Mouse (Mus musculus) CH12F3 (cell line): Measurements from ENCODE around the gene Ufc1.
"Not testable (repeated sequence)": the region's sequence is repeated elsewhere in the genome, so short reads cannot be mapped to it uniquely, and the experiment has no call there.

Experiments used
- in situ Hi-C: fragments of 300-500 bp; cut with MboI; formaldehyde crosslinking; loops from 2 replicates; pipeline ENCODE4 v1.14.3; 2020; ENCODE audit warnings: low sequenced_read_pairs

The Ufc1 gene

DNA sequence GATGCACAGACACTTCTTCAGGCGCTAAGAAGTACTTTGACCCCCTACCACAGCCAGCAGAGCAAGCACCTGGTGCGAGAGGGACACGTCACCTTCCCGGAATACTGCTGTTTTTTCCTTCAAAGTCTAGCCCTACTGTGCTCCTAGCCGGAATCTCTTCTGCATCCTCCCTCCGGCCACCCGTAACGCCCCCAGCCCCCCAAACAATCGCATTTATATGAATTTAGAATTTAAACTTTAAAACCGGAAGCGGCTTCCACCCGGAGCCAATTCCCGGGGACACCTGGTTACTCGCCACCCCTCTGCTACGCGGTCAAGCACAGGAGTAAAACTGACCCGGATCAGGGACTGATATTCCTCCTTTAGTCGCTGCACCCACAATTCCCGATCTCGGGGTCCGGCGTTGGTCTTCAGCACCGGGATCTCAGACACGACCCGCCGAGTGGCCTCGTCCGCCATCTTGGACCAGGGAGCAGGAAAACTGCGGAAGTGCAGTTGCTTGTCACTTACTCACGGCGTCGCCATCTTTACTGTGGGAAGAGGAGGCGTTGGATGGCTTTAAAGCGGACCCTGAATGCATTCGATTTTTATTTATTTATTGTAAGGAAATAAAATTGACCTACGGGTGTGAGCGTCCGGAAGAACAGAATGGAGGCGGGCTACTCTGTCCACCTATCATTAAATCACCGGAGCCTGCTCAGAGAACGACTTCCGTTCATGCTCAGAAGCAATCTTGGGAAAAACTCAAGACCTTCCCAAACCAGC, at the start of gene Ufc1:
Gene Ufc1, minus strand, starts transcription at position 727 of the 765 bp plus-strand sequence.
- in situ Hi-C loops, result no loop called here

- in situ Hi-C loops, result no loop called here
Measured at GRCm38 (mm10) chr1:171343922-171344677, 49.3 kb upstream of the Ufc1 start.

- in situ Hi-C loops, result no loop called here
Measured at GRCm38 (mm10) chr1:171342262-171343207, 47.7 kb upstream of the Ufc1 start.

DNA sequence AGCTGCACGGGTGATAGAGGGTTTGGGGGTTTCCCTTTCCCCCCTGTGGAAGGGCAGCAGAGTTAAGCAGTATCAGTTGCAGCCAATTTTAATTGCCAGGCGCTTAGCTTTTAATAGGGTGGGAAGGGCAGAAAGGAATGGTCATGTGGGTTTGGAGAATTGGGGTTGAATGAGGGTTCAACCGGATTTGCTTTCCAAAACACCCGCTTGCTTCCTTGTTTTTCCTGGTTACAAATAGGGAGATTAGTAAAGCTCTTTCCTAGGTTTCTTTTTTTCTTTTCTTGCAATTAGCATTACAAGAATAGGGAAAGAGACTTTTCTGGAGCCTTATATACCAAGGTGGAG, 35.4 kb upstream of the Ufc1 start:
- in situ Hi-C loops, result no loop called here

DNA sequence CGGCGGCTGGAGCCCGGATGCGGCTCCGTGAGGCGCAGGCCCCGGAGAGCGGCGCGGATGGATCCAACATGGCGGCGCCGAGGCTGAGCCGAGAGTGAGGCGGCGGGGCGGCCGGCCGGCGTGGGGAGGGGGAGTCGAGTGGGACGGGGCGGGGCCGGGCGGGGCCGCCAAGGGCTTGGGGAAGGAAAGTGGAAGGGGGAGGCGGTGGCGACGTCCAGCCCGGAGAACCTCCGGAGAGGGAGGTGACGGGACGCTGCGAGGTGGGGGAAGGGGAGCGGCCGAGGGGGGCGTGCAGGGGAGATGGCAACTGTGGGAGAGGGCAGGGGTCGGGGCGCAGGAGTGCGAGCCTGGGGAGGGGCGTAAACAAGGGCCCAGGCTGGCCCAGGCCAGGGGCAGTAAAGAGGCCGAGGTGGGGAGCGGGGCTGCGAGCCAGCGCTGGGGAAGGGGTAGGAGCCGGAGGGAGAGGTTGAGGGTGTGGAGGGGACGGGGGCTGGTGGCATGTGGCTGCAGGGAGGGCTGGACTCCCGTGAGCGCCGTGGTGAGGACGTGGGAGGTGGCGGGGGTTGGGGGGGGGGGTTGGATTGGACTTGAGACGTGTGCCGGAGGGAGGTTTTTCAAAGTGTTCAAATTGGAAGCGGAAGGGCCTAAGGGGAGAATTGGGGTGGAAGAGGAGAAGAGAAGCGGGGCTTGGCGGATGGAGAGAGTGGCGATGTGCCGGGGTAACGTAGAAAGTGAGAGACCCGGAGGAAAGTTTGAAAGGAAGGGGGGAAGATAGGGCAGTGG, 34.8 kb upstream of the Ufc1 start:
- in situ Hi-C loops, result no loop called here

- in situ Hi-C loops, result no loop called here
Measured at GRCm38 (mm10) chr1:171328839-171329432, 34.1 kb upstream of the Ufc1 start, which contains the start of gene Dedd. Gene Dedd (plus strand): TSS chr1:171329145.

GRCm38 (mm10) chr1:171328244-171328643, 33.4 kb upstream of the Ufc1 start:
- in situ Hi-C loops, result no loop called here

DNA sequence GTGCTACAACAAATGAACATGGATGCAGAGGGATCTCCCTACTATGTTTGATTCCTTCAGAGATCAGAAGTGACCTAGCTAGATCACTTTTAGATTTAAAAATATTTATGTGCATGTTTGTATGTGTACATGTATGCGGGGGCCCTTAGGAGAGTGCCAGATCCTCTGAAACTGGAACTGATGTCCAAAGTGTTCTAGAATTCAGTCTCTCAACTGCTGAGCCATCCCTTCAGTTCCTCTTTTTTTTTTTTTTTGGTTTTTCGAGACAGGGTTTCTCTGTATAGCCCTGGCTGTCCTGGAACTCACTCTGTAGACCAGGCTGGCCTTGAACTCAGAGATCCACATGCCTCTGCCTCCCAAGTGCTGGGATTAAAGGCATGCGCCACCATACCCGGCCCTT, 31.8 kb upstream of the Ufc1 start:
- in situ Hi-C loops, result not testable (repeated sequence)

GRCm38 (mm10) chr1:171325571-171325970, 30.7 kb upstream of the Ufc1 start:
- in situ Hi-C loops, result no loop called here

DNA sequence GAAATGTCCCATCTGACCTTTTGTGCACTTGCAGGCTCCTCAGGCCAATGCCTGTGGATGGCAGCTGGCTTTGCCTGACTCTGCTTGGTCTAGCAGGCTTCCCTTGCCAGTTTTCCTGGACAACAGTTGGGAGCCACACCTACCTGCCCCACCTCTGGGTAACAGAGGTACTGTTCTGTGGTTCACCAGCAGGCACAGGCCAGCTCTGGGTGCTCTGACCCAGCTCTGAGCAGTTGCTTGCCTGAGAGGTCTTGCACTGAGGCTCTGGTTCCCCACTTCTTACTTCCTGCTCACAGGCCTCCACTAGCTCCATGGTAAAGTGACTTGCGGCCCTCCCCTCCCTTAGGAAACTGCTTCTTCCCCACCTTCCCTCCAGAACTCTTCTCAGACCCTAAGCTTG, 27.2 kb upstream of the Ufc1 start:
- in situ Hi-C loops, result no loop called here

GRCm38 (mm10) chr1:171321415-171321814, 26.6 kb upstream of the Ufc1 start:
- in situ Hi-C loops, result no loop called here

DNA sequence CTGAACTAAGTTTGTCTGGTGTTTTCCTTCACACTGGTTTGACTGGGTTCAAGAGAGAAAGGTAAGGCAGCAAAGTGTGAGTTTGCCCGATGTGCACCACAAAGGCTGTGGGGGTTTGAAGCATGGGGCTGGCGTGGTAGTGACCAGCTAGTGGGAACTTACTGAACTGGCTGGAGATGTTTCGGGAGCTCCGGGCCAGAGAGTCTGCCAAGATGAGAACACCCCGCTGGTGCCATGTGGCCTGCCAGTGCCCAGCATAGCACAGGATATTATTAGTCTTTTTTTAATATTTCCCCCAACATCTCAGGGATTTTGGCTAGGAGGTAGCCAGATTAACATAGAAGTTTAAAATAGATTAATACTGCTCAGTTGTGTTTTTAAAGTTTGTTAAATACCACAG, 25.3 kb upstream of the Ufc1 start:
- in situ Hi-C loops, result no loop called here

GRCm38 (mm10) chr1:171319748-171320147, 24.9 kb upstream of the Ufc1 start:
- in situ Hi-C loops, result no loop called here

DNA sequence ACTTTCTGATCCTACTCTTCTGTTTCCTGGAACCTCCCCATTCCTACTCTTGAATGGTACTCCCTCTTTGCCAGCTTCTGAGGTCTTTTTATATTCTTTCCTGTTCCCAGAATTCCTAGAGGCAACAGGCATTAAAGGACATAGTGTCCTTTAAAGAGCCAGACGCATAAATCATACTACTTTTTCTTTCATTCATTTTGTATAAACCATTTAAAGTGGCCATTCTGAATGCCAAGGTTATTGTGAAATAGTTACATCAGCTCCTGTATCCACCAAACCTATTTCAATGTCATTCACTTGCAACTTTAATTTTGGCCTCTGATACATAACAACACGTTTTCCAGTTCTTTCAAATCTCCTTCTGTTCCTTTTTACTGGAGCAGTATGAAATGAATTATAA, 14.5 kb upstream of the Ufc1 start:
- in situ Hi-C loops, result no loop called here

DNA sequence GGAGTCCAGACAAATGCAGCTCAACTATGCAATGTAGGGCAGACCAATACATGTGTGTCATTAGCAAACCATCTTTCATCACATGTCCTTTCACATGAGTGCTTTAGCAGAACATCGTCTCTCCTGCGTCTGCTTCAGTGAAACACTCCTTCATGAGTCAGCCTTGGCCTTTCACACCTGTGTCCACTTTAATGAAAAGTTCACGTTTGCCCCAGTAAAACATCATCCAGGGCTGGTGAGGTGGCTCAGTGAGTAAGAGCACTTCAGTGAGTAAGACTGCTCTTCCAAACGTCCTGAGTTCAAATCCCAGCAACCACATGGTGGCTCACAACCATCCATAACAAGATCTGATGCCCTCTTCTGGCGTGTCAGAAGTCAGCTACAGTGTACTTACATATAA, 11.3 kb upstream of the Ufc1 start:
- in situ Hi-C loops, result not testable (repeated sequence)

GRCm38 (mm10) chr1:171298226-171298625, 3.4 kb upstream of the Ufc1 start:
- in situ Hi-C loops, result no loop called here

- in situ Hi-C loops, result no loop called here
Measured at GRCm38 (mm10) chr1:171295063-171295402, 209 bp upstream of the Ufc1 start.

- in situ Hi-C loops, result no loop called here
Measured at GRCm38 (mm10) chr1:171293906-171294297, 922 bp downstream of the Ufc1 start.

- in situ Hi-C loops, result no loop called here
Measured at GRCm38 (mm10) chr1:171293351-171293750, 1.5 kb downstream of the Ufc1 start.

DNA sequence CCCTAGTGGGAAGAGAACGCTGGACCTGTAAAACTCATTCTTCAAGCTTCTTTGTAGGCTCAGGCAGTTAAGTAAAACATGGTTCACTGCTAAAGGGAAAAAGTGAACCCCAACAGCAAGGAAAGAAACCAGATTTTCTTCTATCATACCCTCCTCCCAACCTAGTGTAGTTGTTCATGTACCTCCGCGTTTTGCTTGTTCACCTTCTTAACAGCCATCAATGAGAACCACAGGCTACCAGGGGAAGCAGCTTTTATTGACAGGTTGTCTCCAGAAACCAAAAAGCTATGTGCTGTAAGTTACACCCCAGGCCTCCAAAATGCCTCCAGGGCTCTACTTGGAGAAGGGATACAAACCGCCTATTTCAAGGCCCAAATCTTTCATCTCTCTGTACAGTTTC, 6.5 kb downstream of the Ufc1 start:
- in situ Hi-C loops, result no loop called here
